Mouse (Mus musculus): ENCODE results near the gene Gm10638. TPM values are rescaled to one million over a fixed set of nuclear protein-coding genes. Genes with fewer than 3 reads are reported as not detected.

The Gm10638 gene
- total and polyA plus RNA-seq, 3 experiments, result 0.23 to 0.52 TPM; not detected in 1

DNA sequence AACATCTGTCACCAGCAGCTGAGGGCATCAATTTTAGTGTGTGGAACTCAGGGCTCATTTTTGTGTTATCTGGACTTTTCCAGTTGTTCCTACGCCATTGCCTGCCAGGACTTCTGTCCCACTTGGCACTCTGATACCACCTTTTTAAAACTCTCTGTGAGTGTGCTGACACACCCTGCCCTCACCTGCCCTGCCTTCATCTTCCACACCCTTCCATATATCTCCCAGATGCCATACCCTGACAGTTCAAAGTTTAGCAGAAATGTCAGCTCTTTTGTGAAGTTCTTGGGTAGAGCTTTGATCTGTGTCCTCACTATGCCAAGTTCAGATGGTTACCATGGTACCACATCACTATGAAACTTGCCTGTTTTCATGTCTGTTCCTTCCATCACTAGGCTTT is 44.1 kb downstream of the Gm10638 start:
- Histone ChIP-seq H3K79me2 (ENCODE audit: control insufficient read depth, insufficient read depth, low read length, poor library complexity) (no peaks in the 10 kb centered on the region), H3K4me3 (ENCODE audit: control insufficient read depth in 1 of 2, insufficient read depth in 1 of 2, low read depth in 2 of 2, low read length in 2 of 2) (no peak overlapping the region), H3K36me3 (ENCODE audit: control insufficient read depth in 1 of 2, insufficient read depth in 2 of 2, low read length in 2 of 2) (no peaks in the 10 kb centered on the region), H3K27ac (ENCODE audit: control insufficient read depth, low read depth, low read length) (no peak overlapping the region), H3K4me1 (ENCODE audit: control insufficient read depth in 1 of 2, insufficient read depth in 2 of 2, low read length in 2 of 2) (no peaks in the 10 kb centered on the region), H3K27me3 (ENCODE audit: control insufficient read depth in 1 of 2, insufficient read depth in 2 of 2, low read length in 2 of 2) (peaks cover 0 to 3% of the 10 kb centered on the region in 2 experiments; a peak in 1 of 4 replicates), H3K9me3 (replicated peaks; ENCODE audit: insufficient read depth, low read length) (no peaks in the 10 kb centered on the region), H3K9ac (ENCODE audit: control insufficient read depth, low read depth, low read length, poor library complexity, severe bottlenecking) (no peak overlapping the region)
- DNase-seq (ENCODE audit: low read depth, low spot score), result no peak
- TF ChIP-seq ZMIZ1 (IDR thresholded peaks at IDR 0.05; ENCODE audit: low read depth, low read length) (no peak), TBP (IDR thresholded peaks at IDR 0.05; ENCODE audit: low read depth, low read length) (no peak), RAD21 (IDR thresholded peaks at IDR 0.05; ENCODE audit: low read depth, low read length) (no peak), BHLHE40 (IDR thresholded peaks at IDR 0.05; ENCODE audit: borderline replicate concordance, low read depth, low read length) (no peak), MEF2A (IDR thresholded peaks at IDR 0.05; ENCODE audit: extremely low read depth, insufficient replicate concordance, low read depth, low read length, poor library complexity, severe bottlenecking) (no peak), E2F4 (IDR thresholded peaks at IDR 0.05; ENCODE audit: borderline replicate concordance, low read depth, low read length) (no peak), SIN3A (IDR thresholded peaks at IDR 0.05; ENCODE audit: low read length) (no peak), GABPA (IDR thresholded peaks at IDR 0.05; ENCODE audit: low read depth, low read length) (no peak), CHD1 (IDR thresholded peaks at IDR 0.05; ENCODE audit: low read depth, low read length) (no peak), MYB (IDR thresholded peaks at IDR 0.05; ENCODE audit: low read depth, low read length) (no peak), CTCF (IDR thresholded peaks at IDR 0.05 in 2 of 3, conservative IDR thresholded peaks at IDR 0.05 in 1 of 3; ENCODE audit: control insufficient read depth in 1 of 3, insufficient read depth in 1 of 3, low read depth in 2 of 3, low read length in 3 of 3, poor library complexity in 1 of 3, severe bottlenecking in 1 of 3) (no peak), TCF12 (IDR thresholded peaks at IDR 0.05; ENCODE audit: low read depth, low read length) (no peak), ELF1 (IDR thresholded peaks at IDR 0.05; ENCODE audit: low read depth, low read length) (no peak)

DNA sequence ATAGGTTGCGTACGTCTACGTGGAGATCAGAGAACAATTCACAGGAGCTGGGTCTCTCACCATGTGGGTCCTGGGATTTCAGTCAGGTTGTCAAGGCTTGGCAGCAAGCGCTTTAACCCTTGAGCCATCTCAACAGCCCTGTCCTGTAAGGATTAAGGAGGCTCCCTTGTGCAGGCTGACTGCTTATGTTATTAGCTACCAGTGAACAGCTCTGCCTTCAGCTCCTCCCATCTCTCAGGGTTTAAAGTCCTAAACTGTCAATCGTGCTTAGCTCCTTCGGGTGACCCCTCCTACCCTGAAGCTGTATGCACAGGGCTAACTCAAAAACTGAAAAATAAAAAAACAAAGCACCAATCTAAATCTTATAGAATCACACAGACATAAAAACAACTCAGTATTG is 46.0 kb downstream of the Gm10638 start:
- H3K9me3 ChIP-seq (replicated peaks; ENCODE audit: insufficient read depth, low read length), result no peaks in the 10 kb centered on the region
- TF ChIP-seq MAZ (IDR thresholded peaks at IDR 0.05; ENCODE audit: low read depth, low read length) (no peak), GABPA (IDR thresholded peaks at IDR 0.05; ENCODE audit: low read depth, low read length) (no peak), POLR2A (IDR thresholded peaks at IDR 0.05; ENCODE audit: control insufficient read depth in 1 of 2, insufficient read depth in 1 of 2, low read depth in 1 of 2, low read length in 2 of 2, poor library complexity in 1 of 2) (no peak), UBTF (IDR thresholded peaks at IDR 0.05; ENCODE audit: borderline replicate concordance, insufficient read depth, low read depth, low read length) (no peak), CHD2 (IDR thresholded peaks at IDR 0.05; ENCODE audit: low read length) (no peak), ELF1 (IDR thresholded peaks at IDR 0.05; ENCODE audit: low read depth, low read length) (no peak), E2F4 (IDR thresholded peaks at IDR 0.05; ENCODE audit: borderline replicate concordance, low read depth, low read length) (no peak), EP300 (IDR thresholded peaks at IDR 0.05; ENCODE audit: low read depth in 1 of 2, low read length in 2 of 2) (no peak), USF1 (IDR thresholded peaks at IDR 0.05; ENCODE audit: low read depth, low read length) (no peak), ZKSCAN1 (IDR thresholded peaks at IDR 0.05; ENCODE audit: low read depth, low read length) (no peak)

More for the DNA sequence above, 46.0 kb downstream of the Gm10638 start:
- no peak overlapping the region for H3K4me3 ChIP-seq (ENCODE audit: control insufficient read depth in 1 of 2, insufficient read depth in 1 of 2, low read depth in 2 of 2, low read length in 2 of 2)
- H3K9ac ChIP-seq (ENCODE audit: control insufficient read depth, low read depth, low read length, poor library complexity, severe bottlenecking), result no peak overlapping the region
- H3K4me1 ChIP-seq (ENCODE audit: control insufficient read depth in 1 of 2, insufficient read depth in 2 of 2, low read length in 2 of 2), result no peaks in the 10 kb centered on the region
- peaks cover 0 to 3% of the 10 kb centered on the region in 2 experiments; a peak in 1 of 4 replicates for H3K27me3 ChIP-seq (ENCODE audit: control insufficient read depth in 1 of 2, insufficient read depth in 2 of 2, low read length in 2 of 2)
- no peak overlapping the region for H3K27ac ChIP-seq (ENCODE audit: control insufficient read depth, low read depth, low read length)
- no peaks in the 10 kb centered on the region for H3K79me2 ChIP-seq (ENCODE audit: control insufficient read depth, insufficient read depth, low read length, poor library complexity)
- H3K36me3 ChIP-seq (ENCODE audit: control insufficient read depth in 1 of 2, insufficient read depth in 2 of 2, low read length in 2 of 2), result no peaks in the 10 kb centered on the region
- DNase-seq (ENCODE audit: low read depth, low spot score), result no peak
